Mouse (Mus musculus) small intestine, adult 2 months (tissue): ENCODE data around the gene Mgll.

Source experiments
- CTCF ChIP-seq: fragments of 200-500 bp; IDR thresholded peaks from 2 replicates; pipeline ENCODE4 v1.5.1; 2012; ENCODE audit warnings: low read depth, mild to moderate bottlenecking, control low read depth, inconsistent platforms, low read length, moderate library complexity, mixed read lengths; ENCODE audit not compliant: insufficient replicate concordance, insufficient read length; ENCODE audit errors: extremely low read depth
- POLR2A ChIP-seq: fragments of 200-500 bp; IDR thresholded peaks from 2 replicates; pipeline ENCODE4 v1.6.1; 2012; ENCODE audit warnings: low read depth, mild to moderate bottlenecking, control low read depth, inconsistent platforms, low read length, moderate library complexity

- TF ChIP-seq CTCF (no peak), POLR2A (no peak)
These were observed 116.7 kb downstream of the Mgll start for GRCm38 (mm10) chr6:88840791-88841513.
